Mouse (Mus musculus) CH12.LX (cell line): ENCODE measurements around the gene Mrps35. TPM values are rescaled to one million over a fixed set of nuclear protein-coding genes. Genes with fewer than 3 reads are reported as not detected.

Experiments
- DNase-seq: peaks from one replicate; pipeline ENCODE4 v3.0.0-alpha.2; 2013; ENCODE audit errors: extremely low read depth
- H3K27ac ChIP-seq: 2 replicates; pipeline ENCODE4 v1.5.1; 2012; ENCODE audit warnings: low read depth, mild to moderate bottlenecking, control low read depth, moderate library complexity; ENCODE audit not compliant: insufficient read depth
- H3K27me3 ChIP-seq: replicated peaks from 2 replicates; pipeline ENCODE3; 2012; ENCODE audit warnings: inconsistent platforms
- H3K36me3 ChIP-seq, 2 experiments: replicated peaks in 1 of 2; 2 replicates each; pipeline versions ENCODE3 to v1.6.1; 2012; ENCODE audit warnings: inconsistent platforms in 1 of 2, low read length in 1 of 2, mild to moderate bottlenecking in 1 of 2, mixed read lengths in 1 of 2, moderate library complexity in 1 of 2; ENCODE audit not compliant: control insufficient read depth in 1 of 2, insufficient read depth in 1 of 2
- H3K4me1 ChIP-seq, 2 experiments: 2 replicates each; pipeline ENCODE4 v1.6.1; 2012; ENCODE audit warnings: inconsistent platforms in 1 of 2, moderate library complexity in 1 of 2; ENCODE audit not compliant: insufficient read depth in 2 of 2, control insufficient read depth in 1 of 2
- H3K4me2 ChIP-seq: 2 replicates; pipeline ENCODE4 v1.6.1; 2012; ENCODE audit warnings: low read depth, mild to moderate bottlenecking, control low read depth; ENCODE audit not compliant: poor library complexity, insufficient read depth, severe bottlenecking
- H3K4me3 ChIP-seq, 3 experiments: fragments of 150-350 bp in 1 of 3; sonication (generic) in 1 of 3; replicated peaks in 1 of 3; 2 replicates each; pipeline versions ENCODE3 to v1.5.1; 2011 to 2012; ENCODE audit warnings: low read depth in 2 of 3, low read length in 2 of 3, mild to moderate bottlenecking in 2 of 3, moderate library complexity in 2 of 3, control low read depth in 1 of 3, improper control_type of control experiment in 1 of 3, inconsistent platforms in 1 of 3, mixed read lengths in 1 of 3; ENCODE audit not compliant: poor library complexity in 1 of 3
- H3K79me2 ChIP-seq: replicated peaks from 2 replicates; pipeline ENCODE4 v1.6.1; 2012; ENCODE audit warnings: mild to moderate bottlenecking, moderate library complexity; ENCODE audit not compliant: control insufficient read depth, poor library complexity, insufficient read depth, severe bottlenecking; ENCODE audit errors: extremely low read depth
- H3K9ac ChIP-seq: 2 replicates; pipeline ENCODE4 v1.6.1; 2012; ENCODE audit warnings: low read depth, mild to moderate bottlenecking, control low read depth, moderate library complexity; ENCODE audit not compliant: insufficient read depth
- H3K9me3 ChIP-seq: replicated peaks from 2 replicates; pipeline ENCODE3; 2012; ENCODE audit warnings: low read length, inconsistent platforms, mixed read lengths
- CHD1 ChIP-seq: IDR thresholded peaks from 2 replicates; pipeline ENCODE4 v1.6.1; 2012; ENCODE audit warnings: low read depth, low read length, improper control_type of control experiment, inconsistent platforms
- CTCF ChIP-seq, 2 experiments: IDR thresholded peaks in 1 of 2; conservative IDR thresholded peaks in 1 of 2; 2 replicates each; pipeline ENCODE4 v1.5.1; 2011 to 2012; ENCODE audit warnings: low read depth in 2 of 2, low read length in 2 of 2, improper control_type of control experiment in 1 of 2, inconsistent platforms in 1 of 2, mild to moderate bottlenecking in 1 of 2, moderate library complexity in 1 of 2
- ELF1 ChIP-seq: IDR thresholded peaks from 2 replicates; pipeline ENCODE4 v1.6.1; 2014; ENCODE audit warnings: low read depth, mild to moderate bottlenecking, inconsistent platforms, low read length, improper control_type of control experiment
- GABPA ChIP-seq: IDR thresholded peaks from 2 replicates; pipeline ENCODE4 v1.6.1; 2012; ENCODE audit warnings: low read depth, low read length, improper control_type of control experiment, inconsistent platforms; ENCODE audit not compliant: insufficient replicate concordance
- JUN ChIP-seq: IDR thresholded peaks from 2 replicates; pipeline ENCODE4 v1.6.1; 2011; ENCODE audit warnings: low read depth, mild to moderate bottlenecking, low read length, improper control_type of control experiment, moderate library complexity; ENCODE audit not compliant: insufficient read depth
- KAT2A ChIP-seq: IDR thresholded peaks from 2 replicates; pipeline ENCODE4 v1.6.1; 2012; ENCODE audit warnings: low read length, improper control_type of control experiment, inconsistent platforms; ENCODE audit not compliant: insufficient replicate concordance
- MAX ChIP-seq: IDR thresholded peaks from 2 replicates; pipeline ENCODE4 v1.6.1; 2011; ENCODE audit warnings: low read length, improper control_type of control experiment
- NRF1 ChIP-seq: IDR thresholded peaks from 2 replicates; pipeline ENCODE4 v1.6.1; 2014; ENCODE audit warnings: low read depth, mild to moderate bottlenecking, inconsistent platforms, low read length, improper control_type of control experiment, moderate library complexity
- RAD21 ChIP-seq: IDR thresholded peaks from 2 replicates; pipeline ENCODE4 v1.6.1; 2011; ENCODE audit warnings: low read depth, mild to moderate bottlenecking, low read length, improper control_type of control experiment, moderate library complexity
- SMC3 ChIP-seq: IDR thresholded peaks from 2 replicates; pipeline ENCODE4 v1.6.1; 2011; ENCODE audit warnings: low read depth, low read length, improper control_type of control experiment
- TCF12 ChIP-seq: IDR thresholded peaks from 2 replicates; pipeline ENCODE4 v1.6.1; 2014; ENCODE audit warnings: low read depth, mild to moderate bottlenecking, inconsistent platforms, low read length, improper control_type of control experiment
- USF2 ChIP-seq: conservative IDR thresholded peaks from 2 replicates; pipeline ENCODE4 v1.6.1; 2011; ENCODE audit warnings: low read depth, low read length, improper control_type of control experiment
- ZKSCAN1 ChIP-seq: IDR thresholded peaks from 2 replicates; pipeline ENCODE4 v1.6.1; 2012; ENCODE audit warnings: low read depth, inconsistent platforms, low read length, improper control_type of control experiment, borderline replicate concordance
- ZMIZ1 ChIP-seq: IDR thresholded peaks from 2 replicates; pipeline ENCODE4 v1.6.1; 2012; ENCODE audit warnings: low read depth, mild to moderate bottlenecking, inconsistent platforms, low read length, improper control_type of control experiment
- dilution Hi-C: fragments of 300-500 bp; cut with MboI; formaldehyde crosslinking; loops from 2 replicates; pipeline ENCODE4 v1.14.3; 2020; ENCODE audit warnings: low sequenced_read_pairs; ENCODE audit not compliant: extremely low pct_unique_long_range_greater_than_20kb, extremely low pct_ligation_motif_present
- in situ Hi-C: fragments of 300-500 bp; cut with MboI; formaldehyde crosslinking; loops from 3 replicates; pipeline ENCODE4 v1.14.3; 2019; ENCODE audit warnings: low sequenced_read_pairs, low pct_ligation_motif_present, low pct_unique_long_range_greater_than_20kb, mixed read lengths
- polyA plus RNA-seq: library from polyadenylated mRNA; unstranded; fragments of >175 nt; gene quantifications from 2 replicates; pipeline ENCODE4 v1.2.1, GENCODE M21; 2012; ENCODE audit warnings: low read depth; ENCODE audit not compliant: insufficient read length
- total RNA-seq, 2 experiments: library from RNA; depleted of rRNA; stranded (reverse); fragments of 300-350 nt in 1 of 2; fragments of >200 nt in 1 of 2; gene quantifications; 2 replicates each; pipeline ENCODE4 v1.2.3; 2012 to 2014

The Mrps35 gene
- total and polyA plus RNA-seq, 3 experiments, result 36.6 to 141 (median 84.2) TPM

GRCm38 (mm10) chr6:147028396-147028795 lies 14.2 kb upstream of the Mrps35 start:
- in situ Hi-C loops, result no loop called here
- H3K9ac ChIP-seq, result no peak overlapping the region
- no peaks in the 10 kb centered on the region for H3K79me2 ChIP-seq
- peaks cover 0 to 1% of the 10 kb centered on the region in 2 experiments; a peak in 1 of 4 replicates for H3K4me1 ChIP-seq
- TF ChIP-seq RAD21 (no peak), ZKSCAN1 (no peak), JUN (no peak), CHD1 (no peak), KAT2A (no peak), GABPA (no peak), NRF1 (no peak), CTCF (conservative IDR thresholded peaks at IDR 0.05 in 1 of 2, IDR thresholded peaks at IDR 0.05 in 1 of 2; ENCODE audit: low read depth in 2 of 2, low read length in 2 of 2) (no peak), MAX (no peak), TCF12 (no peak)
- TF ChIP-seq, all 38 proteins: peak for 0
- Histone ChIP-seq H3K9me3 (no peaks in the 10 kb centered on the region), H3K27me3 (no peaks in the 10 kb centered on the region), H3K4me2 (no peak overlapping the region), H3K36me3 (peaks cover 47 to 82% of the 10 kb centered on the region in 2 experiments), H3K27ac (no peak overlapping the region), H3K4me3 (no peak overlapping the region)
- no peak for DNase-seq
- dilution Hi-C loops, result no loop called here

GRCm38 (mm10) chr6:147029591-147029990 lies 13.0 kb upstream of the Mrps35 start:
- TF ChIP-seq KAT2A, result no peak
- no peak for TF ChIP-seq ELF1
- TF ChIP-seq SMC3, result no peak
- TF ChIP-seq USF2, result no peak
- no peak for TF ChIP-seq ZKSCAN1
- Histone ChIP-seq H3K4me2 (no peak overlapping the region), H3K4me3 (no peak overlapping the region), H3K36me3 (peaks cover 46 to 77% of the 10 kb centered on the region in 2 experiments), H3K27ac (no peak overlapping the region), H3K9me3 (no peaks in the 10 kb centered on the region), H3K4me1 (no peaks in the 10 kb centered on the region), H3K27me3 (no peaks in the 10 kb centered on the region), H3K79me2 (no peaks in the 10 kb centered on the region), H3K9ac (no peak overlapping the region)
- no peak for DNase-seq
- dilution Hi-C loops (no loop called here), in situ Hi-C loops (no loop called here)

- Histone ChIP-seq H3K4me3 (no peak overlapping the region), H3K27ac (no peak overlapping the region), H3K4me2 (no peak overlapping the region), H3K27me3 (no peaks in the 10 kb centered on the region), H3K9me3 (no peaks in the 10 kb centered on the region), H3K79me2 (no peaks in the 10 kb centered on the region), H3K9ac (no peak overlapping the region), H3K36me3 (peaks cover 42 to 71% of the 10 kb centered on the region in 2 experiments), H3K4me1 (no peaks in the 10 kb centered on the region)
- DNase-seq, result no peak
- in situ Hi-C loops (no loop called here), dilution Hi-C loops (no loop called here)
- TF ChIP-seq SMC3 (no peak), CHD1 (no peak), KAT2A (no peak), ZMIZ1 (no peak)
Measured at GRCm38 (mm10) chr6:147030096-147030885, 12.3 kb upstream of the Mrps35 start.
